Mouse (Mus musculus) MEL (cell line): ENCODE measurements around the gene Prkaa1.

ENCODE experiments used
- BHLHE40 ChIP-seq: IDR thresholded peaks from 2 replicates; pipeline ENCODE4 v1.6.1; 2012; ENCODE audit warnings: low read depth, mild to moderate bottlenecking, inconsistent platforms, low read length, improper control_type of control experiment, borderline replicate concordance
- CHD2 ChIP-seq: IDR thresholded peaks from 2 replicates; pipeline ENCODE4 v1.6.1; 2011; ENCODE audit warnings: low read length, improper control_type of control experiment
- CTCF ChIP-seq, 3 experiments: IDR thresholded peaks in 2 of 3; conservative IDR thresholded peaks in 1 of 3; 2 replicates each; pipeline ENCODE4 v1.5.1; 2011 to 2012; ENCODE audit warnings: low read length in 3 of 3, low read depth in 2 of 3, mild to moderate bottlenecking in 2 of 3, improper control_type of control experiment in 1 of 3, inconsistent platforms in 1 of 3, mixed read lengths in 1 of 3, moderate library complexity in 1 of 3; ENCODE audit not compliant: control insufficient read depth in 1 of 3, insufficient read depth in 1 of 3, poor library complexity in 1 of 3, severe bottlenecking in 1 of 3
- GATA1 ChIP-seq: IDR thresholded peaks from 2 replicates; pipeline ENCODE4 v1.6.1; 2011; ENCODE audit warnings: low read depth, low read length, improper control_type of control experiment
- HCFC1 ChIP-seq: IDR thresholded peaks from 2 replicates; pipeline ENCODE4 v1.6.1; 2012; ENCODE audit warnings: low read depth, mild to moderate bottlenecking, inconsistent platforms, low read length, improper control_type of control experiment, moderate library complexity
- MAX ChIP-seq: IDR thresholded peaks from 2 replicates; pipeline ENCODE4 v1.6.1; 2011; ENCODE audit warnings: low read length, improper control_type of control experiment
- NELFE ChIP-seq: IDR thresholded peaks from 2 replicates; pipeline ENCODE4 v1.6.1; 2011; ENCODE audit warnings: low read depth, low read length, improper control_type of control experiment
- NRF1 ChIP-seq: IDR thresholded peaks from 2 replicates; pipeline ENCODE4 v1.6.1; 2014; ENCODE audit warnings: low read depth, mild to moderate bottlenecking, inconsistent platforms, low read length, improper control_type of control experiment, moderate library complexity; ENCODE audit not compliant: poor library complexity, insufficient read depth, severe bottlenecking
- POLR2A ChIP-seq, 2 experiments: IDR thresholded peaks; 2 replicates each; pipeline ENCODE4 v1.6.1; 2011 to 2012; ENCODE audit warnings: low read length in 2 of 2, mild to moderate bottlenecking in 2 of 2, control low read depth in 1 of 2, improper control_type of control experiment in 1 of 2, low read depth in 1 of 2, moderate library complexity in 1 of 2; ENCODE audit not compliant: control insufficient read depth in 1 of 2, insufficient read depth in 1 of 2, poor library complexity in 1 of 2
- TCF12 ChIP-seq: IDR thresholded peaks from 2 replicates; pipeline ENCODE4 v1.6.1; 2014; ENCODE audit warnings: low read depth, mild to moderate bottlenecking, inconsistent platforms, low read length, improper control_type of control experiment, moderate library complexity

DNA sequence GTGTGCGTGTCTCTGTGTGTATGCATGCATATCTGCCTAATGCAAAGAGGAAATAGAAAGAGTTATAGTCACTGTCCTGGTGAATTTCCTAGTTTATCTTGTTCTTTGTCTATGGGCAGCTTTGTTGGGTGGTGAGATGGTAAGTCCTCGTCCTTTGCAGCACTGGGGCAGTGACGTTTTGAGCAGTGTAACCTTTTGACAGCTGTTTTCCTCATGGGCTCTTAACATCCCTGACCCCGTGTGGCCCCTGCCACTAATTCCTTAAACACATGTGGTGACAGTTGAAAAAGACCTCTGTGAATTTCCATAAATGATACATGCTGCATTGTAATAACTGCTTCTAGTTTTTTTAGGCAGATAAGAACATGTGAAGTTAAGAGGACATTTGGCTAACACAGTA, 53.0 kb downstream of the Prkaa1 start:
- TF ChIP-seq BHLHE40 (no peak), MAX (no peak), CHD2 (no peak), NRF1 (no peak), CTCF (IDR thresholded peaks at IDR 0.05 in 2 of 3, conservative IDR thresholded peaks at IDR 0.05 in 1 of 3; ENCODE audit: control insufficient read depth in 1 of 3, insufficient read depth in 1 of 3, low read depth in 2 of 3, low read length in 3 of 3, poor library complexity in 1 of 3, severe bottlenecking in 1 of 3) (no peak), TCF12 (no peak), POLR2A (IDR thresholded peaks at IDR 0.05; ENCODE audit: control insufficient read depth in 1 of 2, insufficient read depth in 1 of 2, low read depth in 1 of 2, low read length in 2 of 2, poor library complexity in 1 of 2) (no peak), NELFE (no peak), GATA1 (no peak), HCFC1 (no peak)
